Mouse (Mus musculus) E14TG2a.4 (cell line): ENCODE measurements at regions not wholly inside any gene's neighbourhood (a gene's known extent, or its start where the extent isn't known, plus 50 kb on each side); places are given as distances from the start of the nearest gene placed in this dataset.

Source experiments
- CTCF ChIP-seq: conservative IDR thresholded peaks from 2 replicates; pipeline ENCODE4 v1.5.1; 2014; ENCODE audit warnings: low read length
- NANOG ChIP-seq: IDR thresholded peaks from 2 replicates; pipeline ENCODE4 v1.6.1; 2014; ENCODE audit warnings: borderline replicate concordance, low read length, mixed read lengths

- TF ChIP-seq CTCF, result no peak
- no peak for TF ChIP-seq NANOG
Measured at GRCm38 (mm10) chr2:170668497-170668896, 63.1 kb upstream of the Dok5 start.
